Mouse (Mus musculus): Measurements from ENCODE around the gene Maz. TPM values are rescaled to one million over a fixed set of nuclear protein-coding genes. Genes with fewer than 3 reads are reported as not detected.

Gene Maz
- polyA plus RNA-seq, 1 experiment from 2014 or later = 65.8 TPM

- ATAC-seq (replicated peaks; ENCODE audit: low FRiP score) = no peak
- WGBS = 93% methylated on average over 10 of the region's 10 CpGs
Observed at GRCm38 (mm10) chr7:127012845-127013244, 14.0 kb downstream of the Maz start.

GRCm38 (mm10) chr7:127012374-127012773 is 14.5 kb downstream of the Maz start:
- H3K4me3 ChIP-seq (replicated peaks) = no peak overlapping the region
- H3K36me3 ChIP-seq = peaks cover 29% of the 10 kb centered on the region
- no peak overlapping the region for H3K27ac ChIP-seq
- H3K4me1 ChIP-seq = peaks cover 53% of the 10 kb centered on the region
- H3K9me3 ChIP-seq (replicated peaks) = no peaks in the 10 kb centered on the region
- no peaks in the 10 kb centered on the region for H3K27me3 ChIP-seq
- no peak overlapping the region for H3K9ac ChIP-seq
- WGBS = 78% methylated on average over 6 of the region's 6 CpGs
- ATAC-seq (replicated peaks; ENCODE audit: low FRiP score) = no peak
- H3K4me2 ChIP-seq = no peak overlapping the region

More at GRCm38 (mm10) chr7:127012845-127013244, 14.0 kb downstream of the Maz start:
- Histone ChIP-seq H3K4me3 (replicated peaks) (no peak overlapping the region), H3K27ac (no peak overlapping the region), H3K4me1 (peaks cover 57% of the 10 kb centered on the region), H3K36me3 (peaks cover 29% of the 10 kb centered on the region), H3K27me3 (no peaks in the 10 kb centered on the region), H3K9ac (no peak overlapping the region), H3K4me2 (no peak overlapping the region), H3K9me3 (replicated peaks) (no peaks in the 10 kb centered on the region)

DNA sequence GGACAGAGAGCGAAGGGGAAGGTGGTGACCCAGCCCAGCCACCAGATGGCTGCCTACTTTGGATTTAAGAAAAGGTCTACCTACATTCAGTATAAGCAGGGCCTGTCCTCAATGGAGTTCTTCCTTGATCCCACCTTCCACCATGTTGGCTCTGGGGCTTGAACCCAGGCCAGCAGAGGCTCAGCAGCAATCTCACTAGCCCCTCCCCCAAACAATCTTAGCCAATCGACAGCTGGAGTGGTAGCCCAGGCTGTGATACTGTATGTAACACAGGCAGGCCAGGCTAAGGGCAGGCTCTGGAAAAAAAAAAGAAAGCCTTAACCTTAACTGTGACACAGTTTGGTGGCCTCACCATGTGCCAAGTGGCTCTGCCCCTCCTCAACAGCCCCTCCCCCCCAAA is 15.1 kb downstream of the Maz start:
- no peak overlapping the region for H3K27ac ChIP-seq

GRCm38 (mm10) chr7:127011051-127011450 is 15.8 kb downstream of the Maz start:
- no peak overlapping the region for H3K9ac ChIP-seq
- peaks cover 29% of the 10 kb centered on the region for H3K36me3 ChIP-seq
- ATAC-seq (replicated peaks; ENCODE audit: low FRiP score) = no peak
- no peaks in the 10 kb centered on the region for H3K27me3 ChIP-seq
- H3K4me3 ChIP-seq (replicated peaks) = no peak overlapping the region
- H3K27ac ChIP-seq = no peak overlapping the region
- no peaks in the 10 kb centered on the region for H3K9me3 ChIP-seq (replicated peaks)
- H3K4me2 ChIP-seq = no peak overlapping the region
- WGBS = 85% methylated on average over 2 of the region's 2 CpGs
- H3K4me1 ChIP-seq = peaks cover 51% of the 10 kb centered on the region

More for the DNA sequence above, 15.1 kb downstream of the Maz start:
- Histone ChIP-seq H3K9ac (no peak overlapping the region), H3K9me3 (replicated peaks) (no peaks in the 10 kb centered on the region), H3K4me2 (no peak overlapping the region), H3K4me1 (peaks cover 53% of the 10 kb centered on the region), H3K27me3 (no peaks in the 10 kb centered on the region), H3K36me3 (peaks cover 29% of the 10 kb centered on the region), H3K4me3 (replicated peaks) (no peak overlapping the region)
- 80% methylated on average over 2 of the region's 2 CpGs for WGBS
- no peak for ATAC-seq (replicated peaks; ENCODE audit: low FRiP score)

DNA sequence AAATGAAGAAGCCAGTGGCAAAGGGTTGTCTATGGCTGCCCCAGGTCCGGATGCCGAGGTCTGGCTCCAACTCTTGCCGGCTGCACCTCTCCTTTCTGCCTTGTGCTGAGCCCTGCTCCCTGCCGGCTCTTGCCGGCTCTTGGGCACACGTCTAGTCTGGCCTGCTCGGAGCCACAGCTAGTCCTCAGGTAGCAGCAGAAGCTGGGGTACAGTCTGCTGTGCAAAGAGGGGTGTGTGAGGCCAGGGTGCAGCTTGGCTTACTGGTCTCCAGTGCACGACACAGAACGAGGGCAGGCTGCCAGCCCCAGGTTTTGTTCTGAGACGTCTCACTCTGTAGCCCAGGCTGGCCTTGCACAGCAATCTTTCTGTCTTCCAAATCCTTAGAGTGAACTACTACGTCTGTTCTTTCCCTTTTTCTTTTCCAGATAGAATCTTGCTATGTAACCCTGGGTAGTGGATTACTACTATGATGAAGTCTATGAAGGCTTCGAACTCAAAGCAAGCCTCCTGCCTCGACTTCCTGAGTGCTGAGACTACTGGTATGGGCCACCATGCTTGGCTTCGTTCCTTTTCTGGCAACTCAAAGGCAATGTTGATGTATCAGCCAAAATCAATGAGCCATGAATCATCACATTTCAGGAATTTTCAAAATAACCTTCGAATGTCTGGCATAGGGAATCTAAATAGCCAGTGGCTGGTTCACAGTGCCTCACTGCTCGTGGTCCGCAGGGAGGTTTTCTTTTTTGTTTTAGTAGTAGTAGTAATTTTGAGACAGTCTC is 17.3 kb downstream of the Maz start:
- 76% methylated on average over 17 of the region's 17 CpGs for WGBS
- ATAC-seq (replicated peaks; ENCODE audit: low FRiP score) = no peak
- Histone ChIP-seq H3K4me1 (peaks cover 36% of the 10 kb centered on the region), H3K9me3 (replicated peaks) (no peaks in the 10 kb centered on the region), H3K9ac (no peak overlapping the region), H3K36me3 (peaks cover 18% of the 10 kb centered on the region), H3K4me2 (no peak overlapping the region), H3K27me3 (no peaks in the 10 kb centered on the region), H3K4me3 (replicated peaks) (no peak overlapping the region), H3K27ac (peak overlapping the region; percentile 89)

DNA sequence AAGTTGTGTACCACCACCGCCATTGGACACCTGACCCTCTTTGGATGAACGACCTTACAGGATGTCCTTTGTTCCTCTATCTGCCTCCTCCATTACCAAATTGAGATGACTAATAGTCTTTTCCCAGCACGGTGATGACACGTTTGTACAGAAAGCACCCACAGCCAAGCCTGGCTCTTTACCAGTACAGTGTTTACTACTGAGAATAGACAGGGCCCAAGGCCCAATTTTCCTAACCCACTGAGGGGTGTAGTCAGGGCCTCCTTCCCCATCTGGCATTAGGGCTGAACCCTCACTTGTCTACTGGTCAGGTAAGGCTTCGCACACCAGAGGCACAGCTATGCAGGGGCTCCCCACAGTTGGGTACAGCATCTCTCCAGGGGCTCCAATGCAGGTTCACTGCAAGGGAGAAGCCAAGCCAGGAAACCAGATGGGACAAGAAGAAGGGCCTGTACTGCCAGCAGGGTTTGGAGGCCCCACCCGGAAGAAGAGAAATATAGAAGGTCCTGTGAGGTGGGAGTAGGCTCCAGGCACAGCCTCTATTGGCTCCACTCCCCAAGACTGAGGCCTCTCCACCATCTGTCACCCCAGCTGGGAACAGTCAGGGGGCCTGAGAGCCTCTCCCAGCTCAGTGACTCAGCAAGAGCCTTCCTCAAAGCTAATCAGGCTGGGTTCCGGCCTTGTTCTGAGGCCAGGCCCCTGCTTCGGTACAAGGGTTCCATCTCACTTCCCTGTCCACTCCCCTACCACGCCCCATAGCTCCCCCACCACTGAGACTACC is 18.4 kb downstream of the Maz start:
- ATAC-seq (replicated peaks; ENCODE audit: low FRiP score) = peak; percentile 87
- peak overlapping the region; percentile 89 for H3K27ac ChIP-seq
- no peaks in the 10 kb centered on the region for H3K27me3 ChIP-seq
- peaks cover 15% of the 10 kb centered on the region for H3K36me3 ChIP-seq
- H3K9ac ChIP-seq = peak overlapping the region; percentile 37; the same call in 1 of the 2 replicates
- H3K9me3 ChIP-seq (replicated peaks) = no peaks in the 10 kb centered on the region
- 43% methylated on average over 9 of the region's 9 CpGs for WGBS
- H3K4me3 ChIP-seq (replicated peaks) = no peak overlapping the region
- no peak overlapping the region; the same call in 1 of the 2 replicates for H3K4me2 ChIP-seq
- peaks cover 25% of the 10 kb centered on the region for H3K4me1 ChIP-seq

GRCm38 (mm10) chr7:127007313-127008024 is 19.4 kb downstream of the Maz start:
- Histone ChIP-seq H3K4me2 (no peak overlapping the region), H3K27ac (no peak overlapping the region), H3K4me1 (peaks cover 20% of the 10 kb centered on the region), H3K4me3 (replicated peaks) (no peak overlapping the region), H3K9me3 (replicated peaks) (no peaks in the 10 kb centered on the region), H3K9ac (no peak overlapping the region), H3K27me3 (no peaks in the 10 kb centered on the region), H3K36me3 (peaks cover 5% of the 10 kb centered on the region)
- no peak for ATAC-seq (replicated peaks; ENCODE audit: low FRiP score)
- WGBS = 85% methylated on average over 6 of the region's 6 CpGs

- Histone ChIP-seq H3K27me3 (no peaks in the 10 kb centered on the region), H3K9me3 (replicated peaks) (no peaks in the 10 kb centered on the region), H3K4me1 (peaks cover 12% of the 10 kb centered on the region), H3K9ac (no peak overlapping the region), H3K36me3 (no peaks in the 10 kb centered on the region), H3K27ac (no peak overlapping the region), H3K4me2 (no peak overlapping the region), H3K4me3 (replicated peaks) (no peak overlapping the region)
- no peak for ATAC-seq (replicated peaks; ENCODE audit: low FRiP score)
- WGBS = 87% methylated on average over 4 of the region's 4 CpGs
Observed at GRCm38 (mm10) chr7:127004122-127004875, 22.5 kb downstream of the Maz start.

DNA sequence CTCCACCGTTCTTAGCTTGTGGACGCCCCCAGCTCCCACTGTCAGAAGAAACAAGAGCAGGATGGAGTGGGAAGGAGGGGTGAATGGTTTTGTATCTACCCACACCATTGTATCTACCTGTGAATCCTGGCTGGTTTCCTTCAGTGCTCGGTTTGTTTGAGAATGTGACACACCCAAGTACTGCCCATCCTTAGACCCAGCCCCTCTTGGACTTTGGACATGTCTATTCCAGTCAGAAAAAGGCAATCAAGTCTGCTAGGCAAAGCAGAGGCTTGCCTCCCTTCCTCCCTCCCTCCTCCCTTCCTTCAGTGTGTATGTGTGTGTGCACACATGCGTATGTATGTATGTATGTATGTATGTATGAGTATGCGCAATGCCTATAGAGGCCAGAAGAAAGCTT is 23.2 kb downstream of the Maz start:
- 91% methylated on average over 5 of the region's 5 CpGs for WGBS
- Histone ChIP-seq H3K4me1 (peaks cover 5% of the 10 kb centered on the region), H3K9me3 (replicated peaks) (no peaks in the 10 kb centered on the region), H3K4me3 (replicated peaks) (no peak overlapping the region), H3K27ac (no peak overlapping the region), H3K9ac (no peak overlapping the region), H3K27me3 (no peaks in the 10 kb centered on the region), H3K36me3 (no peaks in the 10 kb centered on the region), H3K4me2 (no peak overlapping the region)
- no peak for ATAC-seq (replicated peaks; ENCODE audit: low FRiP score)

GRCm38 (mm10) chr7:126999568-126999967 is 27.3 kb downstream of the Maz start:
- Histone ChIP-seq H3K9me3 (replicated peaks) (0 out of 2 replicates have a peak, but pooled peaks cover 5% of the 10 kb centered on the region), H3K27ac (no peak overlapping the region), H3K4me1 (no peaks in the 10 kb centered on the region), H3K36me3 (peaks cover 9% of the 10 kb centered on the region; the same call in 1 of the 2 replicates), H3K4me3 (replicated peaks) (no peak overlapping the region), H3K27me3 (no peaks in the 10 kb centered on the region), H3K9ac (no peak overlapping the region), H3K4me2 (no peak overlapping the region)
- ATAC-seq (replicated peaks; ENCODE audit: low FRiP score) = no peak
- 76% methylated on average over 10 of the region's 10 CpGs for WGBS

- ATAC-seq (replicated peaks; ENCODE audit: low FRiP score) = no peak
Observed at GRCm38 (mm10) chr7:126996449-126996848, 30.4 kb downstream of the Maz start.

More at GRCm38 (mm10) chr7:126996449-126996848, 30.4 kb downstream of the Maz start:
- Histone ChIP-seq H3K4me3 (replicated peaks) (no peak overlapping the region), H3K27me3 (no peaks in the 10 kb centered on the region), H3K36me3 (peaks cover 9% of the 10 kb centered on the region; the same call in 1 of the 2 replicates), H3K27ac (no peak overlapping the region), H3K9me3 (replicated peaks) (0 out of 2 replicates have a peak, but pooled peaks cover 5% of the 10 kb centered on the region), H3K4me2 (no peak overlapping the region), H3K4me1 (0 out of 2 replicates have a peak, but pooled peaks cover 4% of the 10 kb centered on the region), H3K9ac (no peak overlapping the region)
- 82% methylated on average over 4 of the region's 4 CpGs for WGBS

Measured in kidney, embryonic 15.5 days (tissue).